Mouse (Mus musculus): ENCODE data around the gene B3galnt1.
A peak's percentile ranks its signal among the peaks of the same experiment; 100 is the strongest.

B3galnt1 gene

GRCm38 (mm10) chr3:69598261-69599165 is at the start of gene B3galnt1:
TSS of gene B3galnt1 (minus strand) at chr3:69598960.
- DNase-seq: peak in 1 of 2 experiments; percentile 53

- DNase-seq: no peak
Measured at GRCm38 (mm10) chr3:69634521-69634920, 35.8 kb upstream of the B3galnt1 start.

- DNase-seq: no peak
Measured at GRCm38 (mm10) chr3:69633706-69634420, 35.1 kb upstream of the B3galnt1 start.

- peak in 1 of 2 experiments; percentile 9 for DNase-seq
Measured at GRCm38 (mm10) chr3:69626963-69627590, 28.3 kb upstream of the B3galnt1 start.

- DNase-seq: no peak
Measured at GRCm38 (mm10) chr3:69626213-69626962, 27.6 kb upstream of the B3galnt1 start.

GRCm38 (mm10) chr3:69624182-69624581 is 25.4 kb upstream of the B3galnt1 start:
- DNase-seq: no peak

GRCm38 (mm10) chr3:69607909-69608308 is 9.1 kb upstream of the B3galnt1 start:
- DNase-seq: peak; percentile 27 to 35

GRCm38 (mm10) chr3:69607468-69607867 is 8.7 kb upstream of the B3galnt1 start:
- DNase-seq: peak; percentile 65 to 86

GRCm38 (mm10) chr3:69606923-69607322 is 8.2 kb upstream of the B3galnt1 start:
- DNase-seq: no peak

- no peak for DNase-seq
Measured at GRCm38 (mm10) chr3:69599166-69599500, 373 bp upstream of the B3galnt1 start.

- no peak for DNase-seq
Measured at GRCm38 (mm10) chr3:69597816-69598215, 944 bp downstream of the B3galnt1 start.

- no peak for DNase-seq
Measured at GRCm38 (mm10) chr3:69597211-69597610, 1.5 kb downstream of the B3galnt1 start.

GRCm38 (mm10) chr3:69596116-69596515 is 2.6 kb downstream of the B3galnt1 start:
- DNase-seq: no peak

- no peak for DNase-seq
Measured at GRCm38 (mm10) chr3:69594071-69594470, 4.7 kb downstream of the B3galnt1 start.

GRCm38 (mm10) chr3:69593426-69593825 is 5.3 kb downstream of the B3galnt1 start:
- no peak for DNase-seq

GRCm38 (mm10) chr3:69588101-69588760 is 10.5 kb downstream of the B3galnt1 start:
- peak; percentile 83 to 85 for DNase-seq

- no peak for DNase-seq
Measured at GRCm38 (mm10) chr3:69583798-69584197, 15.0 kb downstream of the B3galnt1 start.

GRCm38 (mm10) chr3:69578791-69579190 is 20.0 kb downstream of the B3galnt1 start:
- DNase-seq: no peak

- DNase-seq: no peak
Measured at GRCm38 (mm10) chr3:69576715-69577114, 22.0 kb downstream of the B3galnt1 start.

GRCm38 (mm10) chr3:69575577-69575976 is 23.2 kb downstream of the B3galnt1 start:
- no peak for DNase-seq

- no peak for DNase-seq
Measured at GRCm38 (mm10) chr3:69572561-69572960, 26.2 kb downstream of the B3galnt1 start.

GRCm38 (mm10) chr3:69565586-69565985 is 33.2 kb downstream of the B3galnt1 start:
- peak in 1 of 2 experiments; percentile 28 for DNase-seq

Measured in kidney, adult 8-10 months (tissue).